Mouse (Mus musculus): ENCODE measurements around the gene Vmn1r17.

GRCm38 (mm10) chr6:57367496-57367895 lies 4.0 kb upstream of the Vmn1r17 start:
- TF ChIP-seq CTCF (IDR thresholded peaks at IDR 0.05; ENCODE audit: low read depth) (no peak), EP300 (IDR thresholded peaks at IDR 0.05; ENCODE audit: low read depth) (no peak)

All from heart, postnatal 0 days (tissue).